Mouse (Mus musculus) spleen, postnatal 14 days (tissue): ENCODE measurements around the gene Rps6kc1.

Experiments
- DNase-seq, 2 experiments: peaks; one replicate each; pipeline ENCODE4 v3.0.0; 2021 to 2022; ENCODE audit warnings: low spot score in 2 of 2

Rps6kc1 gene

GRCm38 (mm10) chr1:190901082-190901481 is 10.5 kb downstream of the Rps6kc1 start:
- no peak for DNase-seq

- DNase-seq: no peak
These were observed 12.5 kb downstream of the Rps6kc1 start for GRCm38 (mm10) chr1:190898899-190899575.

- no peak for DNase-seq
These were observed 13.4 kb downstream of the Rps6kc1 start for GRCm38 (mm10) chr1:190898186-190898585.

GRCm38 (mm10) chr1:190893559-190894167 is 17.9 kb downstream of the Rps6kc1 start:
- no peak for DNase-seq

- DNase-seq: no peak
These were observed 22.9 kb downstream of the Rps6kc1 start for GRCm38 (mm10) chr1:190888646-190889045.

- DNase-seq: no peak
These were observed 23.5 kb downstream of the Rps6kc1 start for GRCm38 (mm10) chr1:190888031-190888430.

GRCm38 (mm10) chr1:190886014-190886413 is 25.6 kb downstream of the Rps6kc1 start:
- DNase-seq: no peak

- DNase-seq: peak in 1 of 2 experiments; percentile 34
These were observed 30.1 kb downstream of the Rps6kc1 start for GRCm38 (mm10) chr1:190881422-190881821.

GRCm38 (mm10) chr1:190880638-190881037 is 30.9 kb downstream of the Rps6kc1 start:
- DNase-seq: no peak

- no peak for DNase-seq
These were observed 35.8 kb downstream of the Rps6kc1 start for GRCm38 (mm10) chr1:190875751-190876150.

GRCm38 (mm10) chr1:190875089-190875488 is 36.5 kb downstream of the Rps6kc1 start:
- no peak for DNase-seq

- no peak for DNase-seq
These were observed 40.5 kb downstream of the Rps6kc1 start for GRCm38 (mm10) chr1:190871068-190871467.

GRCm38 (mm10) chr1:190869996-190870395 is 41.6 kb downstream of the Rps6kc1 start:
- no peak for DNase-seq

GRCm38 (mm10) chr1:190868790-190869189 is 42.8 kb downstream of the Rps6kc1 start:
- no peak for DNase-seq

GRCm38 (mm10) chr1:190861626-190862025 is 49.9 kb downstream of the Rps6kc1 start:
- DNase-seq: no peak

GRCm38 (mm10) chr1:190854465-190854864 is 57.1 kb downstream of the Rps6kc1 start:
- no peak for DNase-seq

GRCm38 (mm10) chr1:190849162-190849865 is 62.3 kb downstream of the Rps6kc1 start:
- no peak for DNase-seq

GRCm38 (mm10) chr1:190848676-190849075 is 62.9 kb downstream of the Rps6kc1 start:
- no peak for DNase-seq

- no peak for DNase-seq
These were observed 64.6 kb downstream of the Rps6kc1 start for GRCm38 (mm10) chr1:190846956-190847355.

- DNase-seq: no peak
These were observed 65.4 kb downstream of the Rps6kc1 start for GRCm38 (mm10) chr1:190846074-190846730.

- DNase-seq: no peak
These were observed 66.2 kb downstream of the Rps6kc1 start for GRCm38 (mm10) chr1:190845419-190845818.

- no peak for DNase-seq
These were observed 67.2 kb downstream of the Rps6kc1 start for GRCm38 (mm10) chr1:190844356-190844755.
